Mouse (Mus musculus) embryo, embryonic 10 days (tissue): ENCODE results near the gene Vmn1r1.
"Not testable (repeated sequence)": the region's sequence is repeated elsewhere in the genome, so short reads cannot be mapped to it uniquely, and the experiment has no call there.

Source experiments
- DNase-seq: peaks from one replicate; pipeline ENCODE4 v3.0.0-alpha.2; 2015; ENCODE audit warnings: low spot score

Gene Vmn1r1

DNA sequence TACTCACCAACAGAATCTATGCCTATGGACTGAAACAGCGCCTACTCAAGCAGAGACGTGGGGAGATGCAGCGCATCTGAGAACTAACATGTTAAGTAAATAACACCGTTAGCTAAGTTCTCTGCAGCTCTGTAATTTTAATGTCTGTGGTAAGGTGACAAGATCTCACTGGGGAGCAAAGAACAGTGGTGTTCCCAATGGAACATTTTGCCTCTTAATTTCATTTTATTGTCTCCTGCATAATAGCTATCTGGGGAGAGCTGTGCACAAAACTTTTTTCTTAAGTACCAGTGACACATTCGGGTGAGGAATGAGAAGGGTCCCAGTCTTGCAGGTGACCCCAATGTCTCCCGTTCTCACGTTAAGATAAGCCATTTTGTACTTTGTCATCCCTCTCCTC lies at the start of gene Vmn1r1:
Vmn1r1 (minus strand) TSS at position 101 of the 400 bp plus-strand sequence.
- no peak for DNase-seq

DNA sequence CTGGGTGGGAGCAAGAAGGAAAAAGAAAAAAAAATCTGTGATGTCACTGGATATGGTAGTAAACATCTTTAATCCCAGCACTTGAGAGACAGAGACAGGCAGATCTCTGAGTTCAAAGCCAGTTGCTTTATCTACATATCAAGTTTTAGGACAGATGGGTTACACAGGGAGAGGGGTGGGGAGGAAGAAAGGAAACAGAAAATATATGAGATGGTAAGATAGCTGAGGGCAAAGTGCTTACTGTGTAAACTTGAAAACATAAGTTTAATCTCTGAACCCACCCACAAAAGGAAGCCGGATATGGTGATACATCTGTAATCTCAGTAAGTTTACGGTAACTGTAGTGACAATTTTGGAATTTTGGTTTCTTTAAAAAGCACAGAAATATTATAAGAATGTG lies 46.0 kb upstream of the Vmn1r1 start:
- no peak for DNase-seq

DNA sequence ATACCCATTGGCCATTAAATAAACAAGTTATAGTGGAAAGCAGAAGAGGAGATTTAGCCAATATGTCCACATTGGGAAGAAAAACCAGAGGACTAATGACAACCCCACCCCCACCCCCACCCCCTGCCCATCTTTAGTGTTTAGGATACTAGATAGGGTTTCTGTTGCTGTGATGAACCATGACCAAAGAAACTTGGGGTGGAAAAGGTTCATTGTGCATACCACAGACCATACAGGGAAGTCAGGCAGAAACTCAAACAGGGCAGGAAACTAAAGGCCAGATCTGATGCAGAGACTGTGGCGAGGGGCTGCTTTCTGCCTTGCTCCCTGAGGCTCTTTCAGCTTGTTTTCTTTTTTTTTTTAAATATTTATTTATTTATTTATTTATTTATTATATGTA lies 28.3 kb upstream of the Vmn1r1 start:
- DNase-seq, result no peak

DNA sequence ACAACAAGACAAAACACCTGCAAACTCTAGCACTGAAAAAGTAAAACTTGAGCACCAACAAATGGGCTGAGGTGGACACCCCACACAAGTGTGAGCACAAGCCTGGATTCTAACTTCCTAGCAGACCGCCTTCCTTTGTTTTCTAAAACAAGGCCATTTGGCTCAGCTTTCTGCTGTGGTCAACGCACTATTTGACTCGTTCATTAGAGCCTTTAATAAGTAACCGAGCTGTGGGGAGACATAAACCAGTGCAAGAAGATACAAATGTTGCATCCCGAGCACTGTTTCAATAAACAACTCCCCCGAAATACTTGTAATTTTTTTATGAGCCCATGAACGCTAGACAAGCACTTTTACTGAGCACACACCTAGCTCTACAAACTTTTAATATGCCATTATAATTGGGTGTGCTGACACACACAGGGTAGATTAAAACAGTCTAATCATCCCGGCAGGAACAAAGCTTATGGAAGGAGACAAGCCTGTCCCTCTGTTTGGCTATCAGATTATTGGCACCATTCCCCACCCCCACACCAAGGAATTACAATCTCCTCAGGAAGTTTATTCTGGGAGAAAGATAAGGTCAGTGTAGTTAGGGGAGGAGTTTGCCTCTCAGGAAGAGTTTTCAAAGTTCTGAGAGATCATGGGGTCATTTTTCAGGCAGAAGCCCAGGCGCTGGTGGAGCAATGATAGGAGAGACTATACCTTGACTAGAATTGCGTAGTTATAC lies 27.7 kb upstream of the Vmn1r1 start:
- no peak for DNase-seq

GRCm38 (mm10) chr1:182191181-182191580 lies 26.9 kb upstream of the Vmn1r1 start:
- no peak for DNase-seq

GRCm38 (mm10) chr1:182189669-182190440 lies 25.6 kb upstream of the Vmn1r1 start:
- DNase-seq, result no peak

- DNase-seq, result not testable (repeated sequence)
Observed at GRCm38 (mm10) chr1:182182449-182182848, 18.2 kb upstream of the Vmn1r1 start.

DNA sequence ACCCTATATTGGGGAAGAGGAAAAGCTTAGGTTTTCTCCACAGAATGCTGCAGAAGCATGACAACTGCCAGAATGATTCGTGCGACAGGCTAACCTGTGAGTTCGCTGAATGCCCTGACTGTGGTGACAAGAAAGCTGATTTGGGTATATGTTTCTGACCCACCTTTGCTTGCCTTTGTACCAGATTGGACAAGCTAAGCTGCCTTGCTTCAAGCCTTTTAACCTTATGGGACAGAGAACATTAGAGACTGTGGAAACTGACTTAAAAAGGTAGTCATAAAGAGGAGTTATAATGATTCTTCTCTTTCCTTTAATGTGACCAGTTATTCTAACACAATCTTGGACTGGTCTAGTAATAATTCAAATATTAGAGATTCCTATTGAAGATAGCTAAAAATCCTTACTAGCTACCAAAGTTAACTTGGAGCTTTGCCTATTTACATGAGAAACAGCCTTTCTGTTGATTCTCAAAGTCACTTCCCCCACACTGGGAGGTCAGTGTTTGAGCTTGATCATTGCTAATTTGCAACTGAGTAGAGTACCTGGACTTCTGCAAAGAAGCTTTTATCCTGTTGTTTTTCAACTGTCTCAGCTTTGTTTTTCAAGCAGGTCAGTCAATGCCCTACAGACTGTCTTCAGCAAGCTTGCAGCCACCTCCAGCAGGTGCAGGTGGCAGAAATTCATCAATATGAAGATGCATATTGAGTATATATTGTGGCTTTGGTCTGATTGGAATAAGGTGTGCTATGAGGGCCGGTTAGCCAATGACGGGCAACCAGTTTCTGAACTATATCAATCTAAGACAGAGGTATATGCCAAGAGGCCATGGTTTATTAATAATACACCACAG lies 17.4 kb upstream of the Vmn1r1 start:
- no peak for DNase-seq

DNA sequence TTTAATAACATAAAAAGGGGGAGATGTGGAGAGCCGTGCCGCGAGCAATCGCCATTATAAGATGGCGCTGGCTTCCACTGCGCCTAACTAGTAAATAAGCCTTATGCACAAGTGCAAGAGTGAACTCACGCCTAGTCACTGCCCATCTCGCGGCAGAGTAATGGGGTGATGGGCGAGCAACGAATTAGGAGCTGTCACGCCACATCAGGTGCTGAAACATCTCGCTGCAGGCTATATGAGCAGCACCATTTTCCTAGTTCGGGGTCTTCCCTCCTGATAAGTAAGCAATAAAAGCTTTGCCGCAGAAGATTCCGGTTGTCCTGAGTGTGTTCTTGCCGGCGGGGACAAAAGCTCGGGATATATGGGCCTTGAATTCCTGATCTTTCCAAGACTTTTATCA lies 12.7 kb upstream of the Vmn1r1 start:
- DNase-seq, result not testable (repeated sequence)

DNA sequence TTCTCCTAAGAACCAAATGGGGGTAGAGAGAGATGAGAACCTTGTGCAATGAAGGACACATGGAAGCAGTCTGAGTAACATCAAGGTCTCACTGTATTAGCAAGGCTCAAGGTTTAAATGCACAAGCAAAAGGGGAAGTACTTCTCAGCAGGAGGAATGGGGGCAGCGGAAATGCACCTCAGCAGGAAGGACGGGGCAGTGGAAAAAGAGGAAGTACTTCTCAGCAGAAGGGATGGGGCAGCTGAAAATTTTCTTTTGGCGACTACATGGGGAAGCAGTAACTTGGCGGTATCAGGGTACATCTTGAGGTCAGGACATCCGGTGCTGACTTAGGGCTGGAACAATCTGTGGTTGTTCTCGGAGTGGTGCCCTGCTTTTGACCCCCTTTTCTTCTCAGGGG lies 5.9 kb upstream of the Vmn1r1 start:
- peak; percentile 0 for DNase-seq

DNA sequence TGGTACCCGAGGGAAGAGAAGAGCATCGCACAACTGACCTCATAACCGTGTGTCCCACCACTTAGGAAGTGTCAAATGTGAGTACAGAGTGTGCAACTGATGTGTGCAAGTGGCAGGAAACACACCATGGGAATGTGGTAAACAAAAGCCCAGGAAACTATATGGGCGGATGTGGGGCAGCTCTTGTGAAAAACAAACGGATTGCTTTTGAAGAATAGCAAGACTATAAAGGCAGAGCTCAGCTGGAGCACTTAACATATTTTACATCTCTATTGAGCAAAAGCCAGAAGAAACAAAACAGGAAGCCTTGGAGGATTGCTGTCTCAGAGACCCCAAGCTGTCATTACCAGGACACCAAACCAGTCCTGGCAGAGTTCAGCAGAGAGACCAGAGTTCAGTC lies 1.3 kb downstream of the Vmn1r1 start:
- DNase-seq, result peak; percentile 5

GRCm38 (mm10) chr1:182159575-182159974 lies 4.7 kb downstream of the Vmn1r1 start:
- no peak for DNase-seq

- no peak for DNase-seq
Observed at GRCm38 (mm10) chr1:182157734-182158133, 6.6 kb downstream of the Vmn1r1 start.

- peak; percentile 26 for DNase-seq
Observed at GRCm38 (mm10) chr1:182149966-182150365, 14.3 kb downstream of the Vmn1r1 start.

- DNase-seq, result no peak
Observed at GRCm38 (mm10) chr1:182148864-182149514, 15.3 kb downstream of the Vmn1r1 start.

DNA sequence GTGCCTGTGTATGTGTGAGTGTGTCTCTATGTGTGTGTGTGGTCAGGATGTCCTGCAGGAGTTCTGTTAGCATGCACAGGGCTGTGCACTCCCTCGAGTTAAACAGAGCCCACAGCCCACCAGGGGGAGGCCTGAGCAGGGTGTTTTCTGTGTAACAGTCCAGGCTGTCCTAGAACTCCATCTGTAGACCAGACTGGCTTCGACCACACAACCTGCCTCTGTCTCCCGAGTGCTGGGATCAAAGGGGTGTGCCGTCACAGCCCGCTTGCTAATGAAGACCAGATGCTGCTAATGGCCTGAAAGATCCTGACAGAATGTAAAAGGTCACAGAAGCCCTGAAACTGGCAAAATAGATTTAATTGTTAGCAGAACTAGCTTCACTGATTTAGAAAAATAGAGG lies 18.7 kb downstream of the Vmn1r1 start:
- DNase-seq, result peak; percentile 78

DNA sequence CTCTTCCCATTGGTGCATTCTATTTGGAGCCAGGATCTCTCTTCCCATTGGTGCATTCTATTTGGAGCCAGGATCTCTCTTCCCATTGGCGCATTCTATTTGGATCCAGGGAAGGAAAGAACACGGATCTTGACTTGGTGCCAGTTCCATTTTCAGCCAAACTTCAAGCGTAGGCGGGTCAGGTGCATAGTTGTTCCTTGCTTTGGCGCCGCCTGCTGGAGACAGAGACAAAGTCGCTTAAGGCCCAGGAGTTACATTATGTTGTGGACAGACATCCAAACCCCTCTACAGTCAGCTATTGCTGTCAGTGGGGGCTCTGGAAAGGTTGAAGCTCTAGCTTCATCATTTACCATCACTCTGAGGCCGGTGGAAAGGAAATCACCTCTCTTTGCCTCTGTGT lies 21.0 kb downstream of the Vmn1r1 start:
- DNase-seq, result no peak

DNA sequence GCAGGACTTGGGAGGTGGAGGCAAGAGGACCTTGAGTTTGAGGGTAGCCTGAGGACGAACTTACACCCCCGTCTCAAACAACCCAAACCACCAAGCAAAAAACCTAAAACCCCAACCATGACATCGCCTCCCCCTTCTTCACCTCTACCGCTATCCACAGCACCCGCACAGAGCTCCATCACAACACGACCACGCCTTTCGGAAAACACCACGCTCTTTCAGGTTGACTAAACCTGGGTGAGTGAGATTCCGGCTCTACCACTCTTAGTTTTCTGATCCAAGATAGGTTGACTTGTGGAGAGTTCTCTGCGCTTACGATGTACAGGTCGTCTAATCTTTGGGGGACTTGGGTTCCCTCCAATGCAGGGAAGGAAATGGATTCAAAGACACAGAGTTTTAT lies 21.6 kb downstream of the Vmn1r1 start:
- DNase-seq, result no peak

- DNase-seq, result peak; percentile 85
Observed at GRCm38 (mm10) chr1:182140370-182140769, 23.9 kb downstream of the Vmn1r1 start.

DNA sequence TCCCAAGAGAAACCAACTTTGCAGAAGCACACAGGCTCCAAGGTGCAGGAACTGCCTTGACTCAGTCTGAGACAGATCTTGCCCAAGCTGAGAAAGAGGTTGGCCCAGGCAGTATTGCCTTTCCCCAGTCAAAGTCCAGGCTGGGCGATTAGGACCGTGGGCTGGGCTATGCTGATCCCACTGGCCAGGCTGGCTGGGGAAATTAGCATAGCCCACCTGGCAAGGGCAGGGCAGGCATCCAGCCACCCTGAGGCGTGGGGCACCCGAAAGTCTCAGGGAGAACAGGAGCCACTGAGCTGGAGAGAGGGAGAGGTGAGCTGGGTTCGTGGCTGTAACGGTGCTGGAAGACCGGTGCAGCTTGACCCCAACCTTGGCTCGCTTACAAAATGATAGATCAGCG lies 24.3 kb downstream of the Vmn1r1 start:
- no peak for DNase-seq

GRCm38 (mm10) chr1:182138172-182138571 lies 26.1 kb downstream of the Vmn1r1 start:
- peak; percentile 22 for DNase-seq
